Mouse (Mus musculus) adrenal gland, postnatal 4 days (tissue): Measurements from ENCODE around the gene Ptprj. TPM values are rescaled to one million over a fixed set of nuclear protein-coding genes. Genes with fewer than 3 reads are reported as not detected.
"Not testable (repeated sequence)": the region's sequence is repeated elsewhere in the genome, so short reads cannot be mapped to it uniquely, and the experiment has no call there.

Experiments used
- DNase-seq, 2 experiments: peaks; one replicate each; pipeline ENCODE4 v3.0.0; 2021 to 2022; ENCODE audit warnings: low spot score in 2 of 2, mixed read lengths in 2 of 2
- total RNA-seq, 2 experiments: library from RNA; stranded (reverse); gene quantifications; 2 replicates each; pipeline ENCODE4 v1.2.3; 2021

The Ptprj gene
- total RNA-seq, 2 experiments from 2014 or later, result 31.3 to 32.4 TPM

- DNase-seq, result not testable (repeated sequence)
Observed at GRCm38 (mm10) chr2:90428988-90429717, 151.3 kb downstream of the Ptprj start.

DNA sequence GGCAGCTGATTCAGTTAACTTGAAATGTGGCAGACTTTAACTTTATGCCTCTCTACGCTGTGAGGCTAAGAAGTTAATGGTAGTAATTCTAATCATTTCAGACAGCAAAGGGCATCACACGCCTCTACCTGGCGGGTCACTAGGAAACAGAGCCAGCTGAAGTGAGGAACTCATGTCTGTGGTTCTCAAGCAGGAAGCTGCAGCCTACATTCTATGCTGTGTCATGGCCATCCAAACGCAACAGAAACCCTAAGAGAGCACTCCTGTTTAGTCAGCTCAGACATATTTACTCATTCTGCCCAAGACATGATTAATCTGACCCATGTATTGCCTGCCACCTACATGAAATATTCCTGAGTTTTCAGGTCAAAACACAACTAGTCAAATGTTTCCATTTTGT lies 155.5 kb downstream of the Ptprj start:
- DNase-seq, result not testable (repeated sequence)

GRCm38 (mm10) chr2:90422282-90422681 lies 158.2 kb downstream of the Ptprj start:
- not testable (repeated sequence) for DNase-seq

DNA sequence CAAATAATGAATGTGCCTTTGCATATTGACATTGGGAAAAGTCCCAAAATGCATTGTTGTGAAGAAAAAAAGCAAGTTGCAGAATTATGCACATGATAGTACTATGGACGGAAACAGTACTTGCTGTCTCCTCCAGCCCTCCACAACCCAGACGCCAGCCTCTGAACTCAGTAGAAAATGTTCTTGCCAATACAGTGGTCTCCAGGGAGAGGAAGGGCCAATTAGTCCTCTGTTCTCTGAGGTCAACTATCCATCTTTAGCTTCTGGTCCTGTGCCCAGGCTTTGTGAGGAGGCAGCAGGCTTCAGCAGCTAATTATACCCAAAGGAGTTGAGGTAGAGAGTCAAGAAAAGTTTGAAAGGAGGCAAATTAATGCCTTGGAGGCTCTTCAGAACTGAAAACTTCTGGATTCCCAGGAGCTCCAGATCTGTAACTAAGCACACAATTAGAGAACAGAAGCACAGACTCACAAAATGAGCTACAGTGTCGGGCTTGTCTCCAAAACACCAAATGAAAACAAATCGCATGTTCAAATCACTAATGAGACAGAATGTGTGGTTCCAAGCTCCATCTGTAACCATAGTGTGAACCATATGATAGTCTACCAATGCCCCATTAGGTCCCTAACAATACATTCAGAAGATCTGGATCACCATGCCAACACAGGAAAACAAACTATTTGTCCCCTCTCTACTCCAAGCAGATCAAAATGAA lies 166.2 kb downstream of the Ptprj start:
- not testable (repeated sequence) for DNase-seq

GRCm38 (mm10) chr2:90398633-90399107 lies 181.8 kb downstream of the Ptprj start, which contains the start of gene Olfr1274-ps:
Gene Olfr1274-ps, plus strand, starts transcription at chr2:90398683.
- DNase-seq, result not testable (repeated sequence)

Other genes starting within 250 kb of the Ptprj start
- not detected for gene Olfr1274-ps, start 182.0 kb downstream of the Ptprj start, total RNA-seq
- gene Nup160, start 96.6 kb upstream of the Ptprj start, total RNA-seq, result 10 to 100 TPM; 29.4 to 30.9 TPM
- gene Fnbp4, start 164.7 kb upstream of the Ptprj start, total RNA-seq, result 100 to 1,000 TPM; 120 to 121 TPM
- gene Agbl2, start 202.1 kb upstream of the Ptprj start, total RNA-seq, result 1 to 10 TPM; 1.3 to 2.1 TPM